Mouse (Mus musculus) heart, embryonic 16.5 days (tissue): ENCODE results near the gene Sox5. TPM values are rescaled to one million over a fixed set of nuclear protein-coding genes. Genes with fewer than 3 reads are reported as not detected.

Experiments
- ATAC-seq: fragments of 200-750 bp; cut with Nextera tagmentation; replicated peaks from 2 replicates; pipeline ENCODE4 v1.8.0; 2017; ENCODE audit warnings: moderate number of reproducible peaks; ENCODE audit not compliant: insufficient read depth, low FRiP score; ENCODE audit errors: extremely low read depth
- H3K27ac ChIP-seq: fragments of 300-500 bp; sonication (generic); 2 replicates; pipeline ENCODE4 v1.5.1; 2014; ENCODE audit warnings: mild to moderate bottlenecking, low read length, control low read depth, moderate library complexity
- H3K27me3 ChIP-seq: fragments of 300-500 bp; sonication (generic); 2 replicates; pipeline ENCODE4 v1.6.1; 2014; ENCODE audit warnings: low read length, mixed read lengths; ENCODE audit not compliant: control insufficient read depth, insufficient read depth
- H3K36me3 ChIP-seq: fragments of 300-500 bp; sonication (generic); 2 replicates; pipeline ENCODE4 v1.6.1; 2014; ENCODE audit not compliant: control insufficient read depth, insufficient read depth
- H3K4me1 ChIP-seq: fragments of 300-500 bp; sonication (generic); 2 replicates; pipeline ENCODE4 v1.6.1; 2014; ENCODE audit warnings: low read length, mixed read lengths; ENCODE audit not compliant: control insufficient read depth, insufficient read depth
- H3K4me2 ChIP-seq: fragments of 300-500 bp; sonication (generic); 2 replicates; pipeline ENCODE4 v1.6.1; 2014; ENCODE audit warnings: low read depth, mild to moderate bottlenecking, control low read depth, low read length
- H3K4me3 ChIP-seq: fragments of 300-500 bp; sonication (generic); 2 replicates; pipeline ENCODE4 v1.5.1; 2014; ENCODE audit warnings: mild to moderate bottlenecking, control low read depth, low read length
- H3K9ac ChIP-seq: fragments of 300-500 bp; sonication (generic); 2 replicates; pipeline ENCODE4 v1.6.1; 2014; ENCODE audit warnings: low read length, control low read depth
- H3K9me3 ChIP-seq: fragments of 300-500 bp; sonication (generic); replicated peaks from 2 replicates; pipeline ENCODE4 v1.6.1; 2016; ENCODE audit warnings: low read length; ENCODE audit not compliant: control insufficient read depth
- WGBS: fragments of 180-500 bp; shearing (Covaris S2); extraction: QIAGEN DNeasy Blood & Tissue Kit; methylation state at CpG from one replicate; pipeline ENCODE4 v1.1.7; 2014; 5-methylcytosine and 5-hydroxymethylcytosine counted together
- polyA plus RNA-seq: library from polyadenylated mRNA; unstranded; fragments of >200 nt; fragmentation: Nextera tagmentation; extraction: Ambion mirVana; gene quantifications from 2 replicates; pipeline ENCODE4 v1.2.1, GENCODE M21; 2015

Sox5 gene
- polyA plus RNA-seq, 1 experiment from 2014 or later, result 8.8 TPM

DNA sequence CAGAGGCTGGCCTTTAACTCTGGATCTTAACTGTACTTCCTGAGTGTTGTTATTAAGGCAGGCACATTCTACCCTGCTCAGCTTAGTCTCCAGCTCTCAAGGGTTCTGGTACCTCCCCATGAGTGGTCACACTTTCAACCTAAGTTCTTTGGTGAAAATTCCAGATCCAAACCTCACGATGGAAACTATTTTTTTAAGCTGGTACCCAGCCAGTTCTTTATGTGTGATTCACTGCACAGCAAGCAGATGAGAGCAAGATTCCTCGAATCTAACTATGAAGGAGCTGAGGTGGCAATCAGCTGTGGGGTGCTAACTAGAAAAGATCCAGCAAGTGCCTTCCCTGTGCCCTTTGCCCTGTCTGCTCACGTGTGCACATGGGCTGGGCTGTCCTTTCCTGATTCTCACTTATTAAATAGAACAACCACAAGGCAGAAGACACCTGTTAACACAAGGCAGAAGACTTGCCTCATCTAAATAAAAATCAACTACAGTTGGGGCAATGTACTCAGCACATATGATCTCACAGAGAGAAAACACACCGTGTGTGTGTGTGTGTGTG lies 118.2 kb downstream of the Sox5 start:
- no peak overlapping the region for H3K4me2 ChIP-seq
- 58% methylated on average over 4 of the region's 4 CpGs for WGBS
- no peaks in the 10 kb centered on the region for H3K36me3 ChIP-seq
- no peaks in the 10 kb centered on the region for H3K27me3 ChIP-seq
- H3K4me3 ChIP-seq, result no peak overlapping the region
- H3K9ac ChIP-seq, result no peak overlapping the region
- H3K4me1 ChIP-seq, result no peaks in the 10 kb centered on the region
- no peak for ATAC-seq
- H3K27ac ChIP-seq, result no peak overlapping the region
- H3K9me3 ChIP-seq, result no peaks in the 10 kb centered on the region; the same call in 1 of the 2 replicates

DNA sequence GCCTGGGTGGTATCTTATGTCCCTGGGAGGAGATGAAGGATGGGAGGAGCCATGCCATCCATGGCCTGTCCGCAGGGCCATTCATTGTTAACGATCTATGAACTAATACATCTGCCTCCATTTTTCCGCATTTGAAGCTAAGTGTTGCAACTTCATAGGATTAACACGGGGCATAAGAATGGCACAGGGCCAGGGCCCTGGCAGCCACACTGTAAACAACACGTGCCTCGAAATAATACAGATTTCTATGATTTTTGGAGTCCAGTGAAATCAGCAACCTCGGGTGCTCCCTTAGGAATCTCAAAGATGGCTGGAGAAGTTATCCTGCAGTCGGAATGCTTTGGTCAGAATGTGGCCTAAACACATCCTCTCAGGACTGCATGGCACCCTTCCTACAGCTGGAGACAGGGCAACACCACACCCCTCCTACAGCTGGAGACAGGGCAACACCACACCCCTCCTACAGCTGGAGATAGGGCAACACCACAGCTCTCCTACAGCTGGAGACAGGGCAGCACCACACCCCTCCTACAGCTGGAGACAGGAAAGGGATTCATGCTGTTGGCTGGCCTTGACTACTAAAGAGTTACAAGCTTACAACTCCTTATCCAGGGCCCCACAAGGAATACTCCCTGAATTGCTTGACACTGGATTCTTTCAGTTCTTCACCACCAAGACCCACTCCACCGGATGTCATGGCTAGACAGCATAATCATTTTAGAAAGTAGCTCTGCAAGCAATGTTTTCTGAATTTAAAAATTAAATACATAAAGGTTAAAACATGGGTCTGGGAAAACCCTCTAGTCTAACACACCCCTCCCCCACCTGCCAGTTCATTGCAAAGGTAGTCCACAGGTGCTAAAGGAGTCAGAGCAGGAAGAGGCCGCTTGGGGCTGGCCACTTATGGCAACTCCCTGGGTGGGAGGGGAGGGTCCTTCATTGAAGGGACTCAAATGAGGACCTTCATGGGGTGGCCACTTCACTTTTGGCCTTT lies 122.4 kb downstream of the Sox5 start:
- Histone ChIP-seq H3K9me3 (no peaks in the 10 kb centered on the region), H3K27ac (no peak overlapping the region), H3K4me1 (no peaks in the 10 kb centered on the region), H3K36me3 (no peaks in the 10 kb centered on the region), H3K27me3 (no peaks in the 10 kb centered on the region), H3K4me3 (no peak overlapping the region), H3K9ac (no peak overlapping the region), H3K4me2 (no peak overlapping the region)
- 71% methylated on average over 10 of the region's 10 CpGs for WGBS
- ATAC-seq, result no peak

GRCm38 (mm10) chr6:144652876-144653275 lies 128.9 kb downstream of the Sox5 start:
- 77% methylated on average over 5 of the region's 5 CpGs for WGBS
- ATAC-seq, result no peak
- Histone ChIP-seq H3K9me3 (no peaks in the 10 kb centered on the region), H3K9ac (no peak overlapping the region), H3K4me1 (peaks cover 9% of the 10 kb centered on the region), H3K4me3 (no peak overlapping the region), H3K27ac (no peak overlapping the region), H3K27me3 (no peaks in the 10 kb centered on the region), H3K36me3 (no peaks in the 10 kb centered on the region), H3K4me2 (no peak overlapping the region)

GRCm38 (mm10) chr6:144648896-144649295 lies 132.9 kb downstream of the Sox5 start:
- Histone ChIP-seq H3K4me2 (no peak overlapping the region), H3K4me1 (peaks cover 9% of the 10 kb centered on the region), H3K9ac (no peak overlapping the region), H3K27ac (no peak overlapping the region), H3K36me3 (no peaks in the 10 kb centered on the region), H3K9me3 (no peaks in the 10 kb centered on the region), H3K27me3 (no peaks in the 10 kb centered on the region), H3K4me3 (no peak overlapping the region)
- no peak for ATAC-seq
- 58% methylated on average over 9 of the region's 9 CpGs for WGBS

- no peaks in the 10 kb centered on the region for H3K27me3 ChIP-seq
- H3K4me2 ChIP-seq, result no peak overlapping the region
- peaks cover 9% of the 10 kb centered on the region for H3K4me1 ChIP-seq
- no peaks in the 10 kb centered on the region for H3K9me3 ChIP-seq
- no peaks in the 10 kb centered on the region for H3K36me3 ChIP-seq
- ATAC-seq, result no peak; the same call in 1 of the 2 replicates
- no peak overlapping the region for H3K27ac ChIP-seq
- no peak overlapping the region for H3K9ac ChIP-seq
- H3K4me3 ChIP-seq, result no peak overlapping the region
- WGBS, result 21% methylated on average over 4 of the region's 4 CpGs
Observed at GRCm38 (mm10) chr6:144648124-144648591, 133.6 kb downstream of the Sox5 start.

DNA sequence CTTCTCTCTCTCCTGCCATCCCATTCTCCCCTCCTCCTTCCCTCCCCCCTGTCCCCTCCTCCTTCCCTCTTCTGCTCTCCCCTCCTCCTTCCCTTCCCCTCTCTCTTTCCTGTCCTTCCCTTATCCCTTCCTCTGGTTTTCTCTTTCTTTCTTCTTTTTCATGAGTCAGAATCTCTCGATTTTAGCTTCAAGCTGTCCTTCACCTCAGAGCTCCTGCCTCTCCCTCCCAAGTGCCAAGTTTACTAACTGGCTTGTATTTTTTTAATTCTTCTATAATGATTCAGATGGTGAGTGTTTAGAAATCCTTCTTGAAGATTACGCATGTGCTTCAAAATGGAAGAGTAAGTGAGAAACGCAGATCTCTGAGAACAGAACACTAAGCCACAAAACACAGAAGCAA lies 135.4 kb downstream of the Sox5 start:
- Histone ChIP-seq H3K9ac (no peak overlapping the region), H3K9me3 (no peaks in the 10 kb centered on the region), H3K4me2 (no peak overlapping the region), H3K4me3 (no peak overlapping the region), H3K36me3 (no peaks in the 10 kb centered on the region), H3K27me3 (no peaks in the 10 kb centered on the region), H3K27ac (no peak overlapping the region), H3K4me1 (peaks cover 12% of the 10 kb centered on the region)
- ATAC-seq, result no peak
- WGBS, result 80% methylated on average over 3 of the region's 3 CpGs

DNA sequence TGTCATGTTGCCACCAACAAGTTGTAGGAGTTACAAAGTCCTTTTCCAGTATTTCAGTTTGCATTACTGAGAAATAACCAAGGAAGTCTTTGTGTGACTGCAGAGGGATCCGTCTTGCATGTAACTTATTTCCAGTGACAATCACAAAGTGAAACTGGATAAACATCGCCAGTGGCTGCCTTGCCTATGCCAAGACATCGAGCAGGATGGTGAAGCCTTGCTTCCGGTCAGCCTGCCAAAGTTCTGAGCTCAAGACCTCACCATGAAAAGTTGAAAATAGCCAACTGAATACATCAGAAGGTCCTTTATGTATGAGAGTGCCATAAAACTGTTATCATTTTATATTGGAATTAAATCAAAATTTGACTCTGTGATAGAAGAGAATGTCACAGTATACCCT lies 136.0 kb downstream of the Sox5 start:
- H3K4me2 ChIP-seq, result no peak overlapping the region
- ATAC-seq, result no peak
- 69% methylated on average over 4 of the region's 4 CpGs for WGBS
- H3K36me3 ChIP-seq, result no peaks in the 10 kb centered on the region
- no peaks in the 10 kb centered on the region for H3K27me3 ChIP-seq
- peaks cover 12% of the 10 kb centered on the region for H3K4me1 ChIP-seq
- no peak overlapping the region for H3K27ac ChIP-seq
- H3K9me3 ChIP-seq, result no peaks in the 10 kb centered on the region
- no peak overlapping the region for H3K9ac ChIP-seq
- H3K4me3 ChIP-seq, result no peak overlapping the region

DNA sequence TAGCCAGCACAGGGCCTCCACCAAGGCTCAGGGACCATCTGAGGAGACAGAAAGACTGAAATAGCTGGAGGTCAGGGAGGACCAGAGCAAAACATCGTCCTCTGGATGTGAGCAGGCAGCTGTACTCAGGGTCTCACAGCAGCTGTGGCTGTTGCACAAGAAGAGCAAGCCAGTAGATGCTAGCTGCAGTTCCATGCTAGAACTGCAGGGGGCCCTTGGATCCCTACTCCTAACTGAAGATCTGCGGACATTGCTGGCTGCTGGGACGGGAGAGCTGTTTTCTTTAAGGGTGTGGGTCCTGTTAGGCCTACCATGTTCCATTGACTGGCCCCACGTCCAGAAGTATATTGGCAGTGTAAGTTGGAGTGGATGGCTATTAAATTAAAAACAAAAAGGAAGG lies 137.1 kb downstream of the Sox5 start:
- H3K9me3 ChIP-seq, result no peaks in the 10 kb centered on the region
- H3K4me3 ChIP-seq, result no peak overlapping the region
- H3K36me3 ChIP-seq, result no peaks in the 10 kb centered on the region
- H3K4me2 ChIP-seq, result no peak overlapping the region
- WGBS, result 54% methylated on average over 4 of the region's 4 CpGs
- H3K27ac ChIP-seq, result no peak overlapping the region
- H3K9ac ChIP-seq, result no peak overlapping the region
- H3K4me1 ChIP-seq, result peaks cover 12% of the 10 kb centered on the region
- H3K27me3 ChIP-seq, result no peaks in the 10 kb centered on the region
- no peak for ATAC-seq

DNA sequence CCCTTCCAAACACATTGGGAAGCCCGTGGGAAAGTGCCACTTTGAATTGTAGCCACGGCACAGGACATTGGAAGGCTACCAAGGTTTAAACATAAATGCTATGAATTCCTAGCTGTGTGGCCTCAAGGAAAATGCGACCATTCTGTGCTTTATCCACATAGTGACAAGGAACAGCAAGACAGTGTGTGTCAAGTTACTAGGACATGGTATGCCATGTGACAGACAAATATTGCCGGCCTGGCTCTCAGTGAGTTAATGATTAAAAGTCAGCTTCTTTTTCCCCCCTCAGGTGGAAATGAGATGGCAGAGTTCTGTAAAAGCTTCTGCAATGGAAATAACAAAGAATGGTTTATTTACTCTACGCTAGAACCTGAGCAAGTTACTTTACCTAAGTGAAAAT lies 138.2 kb downstream of the Sox5 start:
- H3K4me2 ChIP-seq, result no peak overlapping the region
- H3K9ac ChIP-seq, result no peak overlapping the region
- peaks cover 10% of the 10 kb centered on the region for H3K4me1 ChIP-seq
- no peak overlapping the region for H3K4me3 ChIP-seq
- 75% methylated on average over 5 of the region's 5 CpGs for WGBS
- no peaks in the 10 kb centered on the region for H3K9me3 ChIP-seq
- H3K36me3 ChIP-seq, result no peaks in the 10 kb centered on the region
- no peaks in the 10 kb centered on the region for H3K27me3 ChIP-seq
- ATAC-seq, result no peak
- no peak overlapping the region for H3K27ac ChIP-seq
